Mouse (Mus musculus): Measurements from ENCODE around the gene E030018B13Rik. TPM values are rescaled to one million over a fixed set of nuclear protein-coding genes. Genes with fewer than 3 reads are reported as not detected.
A peak's percentile ranks its signal among the peaks of the same experiment; 100 is the strongest.

The E030018B13Rik gene
- total and polyA plus RNA-seq, 2 experiments from 2014 or later, result not detected

GRCm38 (mm10) chr7:63924747-63925412 lies 8.2 kb downstream of the E030018B13Rik start:
- Histone ChIP-seq H3K9ac (no peak overlapping the region), H3K9me3 (ENCODE audit: low read length) (no peaks in the 10 kb centered on the region), H3K4me3 (ENCODE audit: low read depth, low read length) (no peak overlapping the region), H3K27me3 (ENCODE audit: insufficient read depth, low read length) (no peaks in the 10 kb centered on the region), H3K4me1 (ENCODE audit: insufficient read depth) (peaks cover 22% of the 10 kb centered on the region), H3K27ac (ENCODE audit: low read depth, low read length) (peak overlapping the region; percentile 36; the same call in 1 of the 2 replicates), H3K36me3 (ENCODE audit: insufficient read depth) (no peaks in the 10 kb centered on the region), H3K4me2 (ENCODE audit: low read depth) (0 out of 2 replicates have a peak overlapping the region, but pooled peaks have one; percentile 18)
- TF ChIP-seq CTCF (IDR thresholded peaks at IDR 0.05; ENCODE audit: low read depth), result 0 out of 2 replicates have a peak, but pooled peaks have one; percentile 5
- ATAC-seq (peak; percentile 46; the same call in 1 of the 2 replicates), DNase-seq (peak; percentile 54)
- 26% methylated on average over 6 of the region's 6 CpGs for WGBS

- no peaks in the 10 kb centered on the region for H3K36me3 ChIP-seq (ENCODE audit: insufficient read depth)
- ATAC-seq, result peak; percentile 42; the same call in 1 of the 2 replicates
- no peak for TF ChIP-seq CTCF (IDR thresholded peaks at IDR 0.05; ENCODE audit: low read depth)
- no peaks in the 10 kb centered on the region for H3K27me3 ChIP-seq (ENCODE audit: insufficient read depth, low read length)
- 56% methylated on average over 14 of the region's 14 CpGs for WGBS
- peak; percentile 22 for DNase-seq
- no peak overlapping the region for H3K4me2 ChIP-seq (ENCODE audit: low read depth)
- no peaks in the 10 kb centered on the region for H3K9me3 ChIP-seq (ENCODE audit: low read length)
- H3K27ac ChIP-seq (ENCODE audit: low read depth, low read length), result peak overlapping the region; percentile 54
- H3K9ac ChIP-seq, result no peak overlapping the region
- no peak overlapping the region for H3K4me3 ChIP-seq (ENCODE audit: low read depth, low read length)
- H3K4me1 ChIP-seq (ENCODE audit: insufficient read depth), result peaks cover 22% of the 10 kb centered on the region
Observed at GRCm38 (mm10) chr7:63925413-63926360, 9.0 kb downstream of the E030018B13Rik start.

- no peak for DNase-seq
- H3K9ac ChIP-seq, result no peak overlapping the region
- no peak overlapping the region for H3K4me2 ChIP-seq (ENCODE audit: low read depth)
- ATAC-seq, result no peak
- H3K4me3 ChIP-seq (ENCODE audit: low read depth, low read length), result no peak overlapping the region
- H3K27ac ChIP-seq (ENCODE audit: low read depth, low read length), result no peak overlapping the region
- H3K27me3 ChIP-seq (ENCODE audit: insufficient read depth, low read length), result no peaks in the 10 kb centered on the region
- peaks cover 22% of the 10 kb centered on the region for H3K4me1 ChIP-seq (ENCODE audit: insufficient read depth)
- no peaks in the 10 kb centered on the region for H3K9me3 ChIP-seq (ENCODE audit: low read length)
- WGBS, result 55% methylated on average over 3 of the region's 3 CpGs
- no peak for TF ChIP-seq CTCF (IDR thresholded peaks at IDR 0.05; ENCODE audit: low read depth)
- no peaks in the 10 kb centered on the region for H3K36me3 ChIP-seq (ENCODE audit: insufficient read depth)
Observed at GRCm38 (mm10) chr7:63926492-63926891, 9.8 kb downstream of the E030018B13Rik start.

GRCm38 (mm10) chr7:63927121-63927520 lies 10.5 kb downstream of the E030018B13Rik start:
- no peak overlapping the region for H3K4me3 ChIP-seq (ENCODE audit: low read depth, low read length)
- no peak for ATAC-seq
- H3K27ac ChIP-seq (ENCODE audit: low read depth, low read length), result no peak overlapping the region
- no peaks in the 10 kb centered on the region for H3K27me3 ChIP-seq (ENCODE audit: insufficient read depth, low read length)
- peaks cover 22% of the 10 kb centered on the region for H3K4me1 ChIP-seq (ENCODE audit: insufficient read depth)
- no peak for DNase-seq
- H3K4me2 ChIP-seq (ENCODE audit: low read depth), result no peak overlapping the region
- TF ChIP-seq CTCF (IDR thresholded peaks at IDR 0.05; ENCODE audit: low read depth), result no peak
- no peaks in the 10 kb centered on the region for H3K36me3 ChIP-seq (ENCODE audit: insufficient read depth)
- 89% methylated on average over 6 of the region's 6 CpGs for WGBS
- H3K9ac ChIP-seq, result no peak overlapping the region
- H3K9me3 ChIP-seq (ENCODE audit: low read length), result no peaks in the 10 kb centered on the region

GRCm38 (mm10) chr7:63929080-63929479 lies 12.4 kb downstream of the E030018B13Rik start:
- 83% methylated on average over 4 of the region's 4 CpGs for WGBS
- Histone ChIP-seq H3K4me3 (ENCODE audit: low read depth, low read length) (no peak overlapping the region), H3K9ac (no peak overlapping the region), H3K4me1 (ENCODE audit: insufficient read depth) (peaks cover 26% of the 10 kb centered on the region), H3K27me3 (ENCODE audit: insufficient read depth, low read length) (no peaks in the 10 kb centered on the region), H3K27ac (ENCODE audit: low read depth, low read length) (no peak overlapping the region), H3K36me3 (ENCODE audit: insufficient read depth) (no peaks in the 10 kb centered on the region), H3K4me2 (ENCODE audit: low read depth) (no peak overlapping the region), H3K9me3 (ENCODE audit: low read length) (no peaks in the 10 kb centered on the region)
- ATAC-seq (no peak), DNase-seq (no peak)
- TF ChIP-seq CTCF (IDR thresholded peaks at IDR 0.05; ENCODE audit: low read depth), result no peak

GRCm38 (mm10) chr7:63930132-63930531 lies 13.5 kb downstream of the E030018B13Rik start:
- Histone ChIP-seq H3K4me1 (ENCODE audit: insufficient read depth) (peaks cover 27% of the 10 kb centered on the region), H3K27ac (ENCODE audit: low read depth, low read length) (no peak overlapping the region), H3K4me2 (ENCODE audit: low read depth) (no peak overlapping the region), H3K9ac (no peak overlapping the region), H3K4me3 (ENCODE audit: low read depth, low read length) (no peak overlapping the region), H3K27me3 (ENCODE audit: insufficient read depth, low read length) (no peaks in the 10 kb centered on the region), H3K36me3 (ENCODE audit: insufficient read depth) (no peaks in the 10 kb centered on the region), H3K9me3 (ENCODE audit: low read length) (no peaks in the 10 kb centered on the region)
- no peak for TF ChIP-seq CTCF (IDR thresholded peaks at IDR 0.05; ENCODE audit: low read depth)
- ATAC-seq (no peak), DNase-seq (no peak)
- WGBS, result 87% methylated on average over 3 of the region's 3 CpGs

- peaks cover 27% of the 10 kb centered on the region for H3K4me1 ChIP-seq (ENCODE audit: insufficient read depth)
- H3K27me3 ChIP-seq (ENCODE audit: insufficient read depth, low read length), result no peaks in the 10 kb centered on the region
- 77% methylated on average over 5 of the region's 5 CpGs for WGBS
- ATAC-seq (no peak), DNase-seq (no peak)
- H3K4me2 ChIP-seq (ENCODE audit: low read depth), result no peak overlapping the region
- no peak overlapping the region for H3K4me3 ChIP-seq (ENCODE audit: low read depth, low read length)
- H3K36me3 ChIP-seq (ENCODE audit: insufficient read depth), result no peaks in the 10 kb centered on the region
- no peak overlapping the region for H3K27ac ChIP-seq (ENCODE audit: low read depth, low read length)
- H3K9ac ChIP-seq, result no peak overlapping the region
- TF ChIP-seq CTCF (IDR thresholded peaks at IDR 0.05; ENCODE audit: low read depth), result no peak
- no peaks in the 10 kb centered on the region for H3K9me3 ChIP-seq (ENCODE audit: low read length)
Observed at GRCm38 (mm10) chr7:63930766-63931165, 14.1 kb downstream of the E030018B13Rik start.
